Mouse (Mus musculus): Measurements from ENCODE around the gene Gm49388.

DNA sequence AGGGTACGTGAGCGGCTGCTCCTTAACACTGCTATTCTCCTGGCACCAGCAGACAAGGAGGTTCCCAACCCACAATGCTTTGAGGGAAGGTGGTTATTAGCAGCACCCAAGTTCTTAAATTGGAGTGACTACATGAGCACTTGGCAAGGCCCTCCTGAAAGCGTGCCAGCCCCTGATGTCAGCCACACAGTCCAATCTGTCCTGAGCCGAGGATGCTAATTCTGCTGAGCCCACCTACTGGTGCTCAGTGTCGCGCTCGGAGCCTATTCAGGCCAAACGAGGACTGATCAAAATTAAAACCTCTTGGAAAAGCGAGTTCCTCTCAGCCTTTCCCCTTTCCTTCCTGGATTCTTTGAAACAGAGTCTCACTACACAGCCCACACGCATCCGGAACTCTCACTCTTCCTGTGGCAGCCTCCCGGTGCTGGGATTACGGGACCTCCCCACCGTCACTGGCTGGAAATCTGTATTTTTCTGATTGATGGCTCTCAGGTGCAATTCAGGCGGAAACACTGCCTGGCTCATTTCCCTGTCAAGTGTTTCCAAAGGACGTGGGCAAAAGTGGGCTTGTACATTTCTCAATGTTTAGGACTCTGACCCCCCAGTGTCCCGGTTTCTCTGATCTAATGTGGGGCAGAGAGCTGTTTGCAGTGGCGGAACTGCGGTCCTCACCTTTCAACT lies 29.0 kb downstream of the Gm49388 start:
- TF ChIP-seq MAFK (IDR thresholded peaks at IDR 0.05; ENCODE audit: insufficient read depth, low read depth, low read length) (no peak), CHD2 (IDR thresholded peaks at IDR 0.05; ENCODE audit: low read depth, low read length) (no peak)
